In genomic region chr17:89654089-89654813, GRCm38 (mm10) we compare ENCODE assay signal across 9 mouse cellular contexts.
DNase-seq lines count a peak whose midpoint lies in the region; ATAC-seq and TF ChIP-seq lines count a peak whose summit lies in the region.
"Had no signal": no experiment of that assay in that cellular context is flagged by ENCODE, and none has a peak within 500 bp of the region (broad histone marks: within the 10 kb centered on the region; RNA-seq: fewer than 3 reads in every experiment).

No protein-coding gene starts in this region.

- no peak for ATAC-seq in lung, postnatal 0 days
- peak; percentile 89 for ATAC-seq in forebrain, embryonic 14.5 days

- TF ChIP-seq POLR2A in kidney, adult 2 months (IDR thresholded peaks at IDR 0.05; ENCODE audit: low read depth, low read length): no peak

- intact Hi-C loops in left cerebral cortex, postnatal 36 days (cut with DNase I): loop anchor here (2.0 to 10.0 kb wide), 4 partner anchors 431 to 931 kb away; no protein-coding TSS in a partner anchor

- no peak overlapping the region for H3K9ac ChIP-seq in lung, postnatal 0 days (replicated peaks; ENCODE audit: low read depth)
- no peak overlapping the region for H3K9ac ChIP-seq in forebrain, embryonic 14.5 days (ENCODE audit: low read length)

- H3K9me3 ChIP-seq in lung, postnatal 0 days (ENCODE audit: low read length): no peaks in the 10 kb centered on the region
- no peaks in the 10 kb centered on the region for H3K9me3 ChIP-seq in forebrain, embryonic 14.5 days (replicated peaks; ENCODE audit: control insufficient read depth, low read length)

- H3K4me3 ChIP-seq in lung, postnatal 0 days (ENCODE audit: low read depth, low read length): no peak overlapping the region
- no peak overlapping the region for H3K4me3 ChIP-seq in forebrain, embryonic 14.5 days (ENCODE audit: low read depth, low read length)
- H3K4me3 ChIP-seq in kidney, adult 2 months (ENCODE audit: insufficient read depth, low read depth, low read length): no peak overlapping the region
- H3K4me3 ChIP-seq: megakaryocyte, embryonic 14.5 days had no signal

- no peaks in the 10 kb centered on the region for H3K27me3 ChIP-seq in lung, postnatal 0 days (replicated peaks; ENCODE audit: insufficient read depth, low read length)
- H3K27me3 ChIP-seq in forebrain, embryonic 14.5 days (replicated peaks; ENCODE audit: control insufficient read depth, insufficient read depth, low read length): no peaks in the 10 kb centered on the region
- H3K27me3 ChIP-seq in kidney, adult 2 months (replicated peaks; ENCODE audit: control insufficient read depth, insufficient read depth, low read length): no peaks in the 10 kb centered on the region
- H3K27me3 ChIP-seq: megakaryocyte, embryonic 14.5 days had no signal

- 66% methylated on average over 5 of the region's 5 CpGs for WGBS in lung, postnatal 0 days
- WGBS in forebrain, embryonic 14.5 days: 64% methylated on average over 5 of the region's 5 CpGs
- WGBS in kidney, adult 2 months: 70% methylated on average over 5 of the region's 5 CpGs

- no peaks in the 10 kb centered on the region for H3K4me1 ChIP-seq in lung, postnatal 0 days (ENCODE audit: insufficient read depth, low read depth, low read length)
- H3K4me1 ChIP-seq in forebrain, embryonic 14.5 days (ENCODE audit: control insufficient read depth, insufficient read depth, low read length): no peaks in the 10 kb centered on the region
- H3K4me1 ChIP-seq in kidney, adult 2 months (ENCODE audit: control insufficient read depth, insufficient read depth, low read length): no peaks in the 10 kb centered on the region
- H3K4me1 ChIP-seq: megakaryocyte, embryonic 14.5 days had no signal

- peak; percentile 69 for TF ChIP-seq CTCF in lung, postnatal 0 days (IDR thresholded peaks at IDR 0.05)
- TF ChIP-seq CTCF in kidney, adult 2 months (conservative IDR thresholded peaks at IDR 0.05; ENCODE audit: insufficient read depth, insufficient read length, low read depth, low read length): peak; percentile 58

- H3K27ac ChIP-seq in lung, postnatal 0 days (ENCODE audit: low read length): no peak overlapping the region
- no peak overlapping the region for H3K27ac ChIP-seq in forebrain, embryonic 14.5 days (ENCODE audit: low read depth, low read length)
- H3K27ac ChIP-seq in kidney, adult 2 months (ENCODE audit: insufficient read depth, low read depth, low read length): no peak overlapping the region

- no peak for TF ChIP-seq EP300 in lung, postnatal 0 days (IDR thresholded peaks at IDR 0.05)

- no peak overlapping the region for H3K4me2 ChIP-seq in lung, postnatal 0 days (replicated peaks; ENCODE audit: low read depth, low read length)
- H3K4me2 ChIP-seq in forebrain, embryonic 14.5 days (ENCODE audit: low read length): no peak overlapping the region

- no peaks in the 10 kb centered on the region for H3K36me3 ChIP-seq in lung, postnatal 0 days (ENCODE audit: insufficient read depth, low read length)
- no peaks in the 10 kb centered on the region for H3K36me3 ChIP-seq in forebrain, embryonic 14.5 days (ENCODE audit: control insufficient read depth, insufficient read depth, low read length)
- no peaks in the 10 kb centered on the region for H3K36me3 ChIP-seq in kidney, adult 2 months (ENCODE audit: control insufficient read depth, insufficient read depth, low read length)

- DNase-seq in lung, postnatal 0 days (ENCODE audit: low spot score): peak; percentile 26
- DNase-seq in lung, postnatal 25 days (ENCODE audit: low spot score): no peak
- peak; percentile 7 for DNase-seq in c-Kit-positive CD71-positive TER-119-positive erythroid progenitor cells, embryonic 14.5 days (ENCODE audit: low spot score)
- peak; percentile 89 for DNase-seq in forebrain, embryonic 14.5 days (ENCODE audit: low spot score)
- peak; percentile 54 for DNase-seq in kidney, adult 2 months
- peak; percentile 71 to 75 for DNase-seq in left cerebral cortex, postnatal 36 days (ENCODE audit: low spot score in 2 of 2)
- peak; percentile 86 for DNase-seq in retina, postnatal 1 day
- DNase-seq in thymus, postnatal 25 days: no peak

Comparison
In these comparisons a context has a peak if more than half of its experiments do, and no peak if none do; other contexts are left out.
1. DNase-seq: peak in lung, postnatal 0 days (single experiment), c-Kit-positive CD71-positive TER-119-positive erythroid progenitor cells, embryonic 14.5 days (single experiment), forebrain, embryonic 14.5 days (single experiment), kidney, adult 2 months (single experiment), left cerebral cortex, postnatal 36 days (2 of 2) and retina, postnatal 1 day (single experiment); none in lung, postnatal 25 days (single experiment) and thymus, postnatal 25 days (single experiment).